Mouse (Mus musculus) neural tube, embryonic 13.5 days (tissue): Measurements from ENCODE around the gene Apc2. TPM values are rescaled to one million over a fixed set of nuclear protein-coding genes. Genes with fewer than 3 reads are reported as not detected.

Experiments
- ATAC-seq: fragments of 200-750 bp; cut with Nextera tagmentation; 2 replicates; pipeline ENCODE4 v1.8.0; 2017; ENCODE audit warnings: low read depth, mild to moderate bottlenecking, moderate TSS enrichment, moderate library complexity
- H3K27ac ChIP-seq: fragments of 300-500 bp; sonication (generic); replicated peaks from 2 replicates; pipeline ENCODE4 v1.5.1; 2015; ENCODE audit warnings: moderate library complexity, mild to moderate bottlenecking, inconsistent platforms
- H3K27me3 ChIP-seq: fragments of 300-500 bp; sonication (generic); 2 replicates; pipeline ENCODE4 v1.6.1; 2015; ENCODE audit warnings: mild to moderate bottlenecking, inconsistent platforms
- H3K36me3 ChIP-seq: fragments of 300-500 bp; sonication (generic); 2 replicates; pipeline ENCODE4 v1.6.1; 2015; ENCODE audit warnings: mild to moderate bottlenecking, inconsistent platforms
- H3K4me1 ChIP-seq: fragments of 300-500 bp; sonication (generic); replicated peaks from 2 replicates; pipeline ENCODE4 v1.6.1; 2015; ENCODE audit warnings: inconsistent platforms
- H3K4me2 ChIP-seq: fragments of 300-500 bp; sonication (generic); 2 replicates; pipeline ENCODE4 v1.6.1; 2015; ENCODE audit warnings: inconsistent platforms, mild to moderate bottlenecking, moderate library complexity
- H3K4me3 ChIP-seq: fragments of 300-500 bp; sonication (generic); 2 replicates; pipeline ENCODE4 v1.5.1; 2015; ENCODE audit warnings: mild to moderate bottlenecking, inconsistent platforms
- H3K9ac ChIP-seq: fragments of 300-500 bp; sonication (generic); 2 replicates; pipeline ENCODE4 v1.6.1; 2015; ENCODE audit warnings: moderate library complexity, mild to moderate bottlenecking, inconsistent platforms
- H3K9me3 ChIP-seq: fragments of 300-500 bp; sonication (generic); 2 replicates; pipeline ENCODE4 v1.6.1; 2016; ENCODE audit warnings: inconsistent platforms
- WGBS: fragments of 180-500 bp; shearing (Covaris S2); methylation state at CpG from one replicate; pipeline ENCODE4 v1.1.7; 2015; 5-methylcytosine and 5-hydroxymethylcytosine counted together
- polyA plus RNA-seq: library from polyadenylated mRNA; unstranded; fragments of >200 nt; fragmentation: Nextera tagmentation; extraction: Ambion mirVana; gene quantifications from 2 replicates; pipeline ENCODE4 v1.2.1, GENCODE M21; 2015

Apc2 gene
- polyA plus RNA-seq, 1 experiment from 2014 or later: 156 TPM

- H3K4me1 ChIP-seq: peaks cover 73% of the 10 kb centered on the region
- ATAC-seq: no peak
- no peaks in the 10 kb centered on the region for H3K27me3 ChIP-seq
- under 1% methylated on average over 18 of the region's 18 CpGs for WGBS
- no peaks in the 10 kb centered on the region for H3K9me3 ChIP-seq
- H3K36me3 ChIP-seq: peaks cover 19% of the 10 kb centered on the region; the same call in 1 of the 2 replicates
- H3K9ac ChIP-seq: peak overlapping the region; percentile 98
- peak overlapping the region; percentile 90 for H3K4me3 ChIP-seq
- H3K4me2 ChIP-seq: peak overlapping the region; percentile 88
- H3K27ac ChIP-seq: peak overlapping the region; percentile 84
Measured at GRCm38 (mm10) chr10:80265149-80265486, 30.7 kb upstream of the Apc2 start.

- no peak overlapping the region for H3K4me2 ChIP-seq
- no peak for ATAC-seq
- no peak overlapping the region for H3K4me3 ChIP-seq
- peaks cover 71% of the 10 kb centered on the region for H3K4me1 ChIP-seq
- whole genome bisulfite sequencing: 94% methylated on average over 2 of the region's 2 CpGs
- H3K27me3 ChIP-seq: no peaks in the 10 kb centered on the region
- H3K9me3 ChIP-seq: no peaks in the 10 kb centered on the region
- H3K27ac ChIP-seq: no peak overlapping the region
- H3K9ac ChIP-seq: peak overlapping the region; percentile 57; the same call in 1 of the 2 replicates
- H3K36me3 ChIP-seq: peaks cover 35% of the 10 kb centered on the region
Measured at GRCm38 (mm10) chr10:80270099-80270498, 25.7 kb upstream of the Apc2 start.

GRCm38 (mm10) chr10:80270734-80271181 lies 25.0 kb upstream of the Apc2 start:
- H3K27me3 ChIP-seq: no peaks in the 10 kb centered on the region
- no peak overlapping the region for H3K4me3 ChIP-seq
- H3K9ac ChIP-seq: peak overlapping the region; percentile 57
- peaks cover 41% of the 10 kb centered on the region for H3K36me3 ChIP-seq
- H3K4me1 ChIP-seq: peaks cover 67% of the 10 kb centered on the region
- no peak overlapping the region for H3K4me2 ChIP-seq
- WGBS: 81% methylated on average over 6 of the region's 6 CpGs
- H3K9me3 ChIP-seq: no peaks in the 10 kb centered on the region
- ATAC-seq: no peak
- 0 out of 2 replicates have a peak overlapping the region, but pooled peaks have one; percentile 11 for H3K27ac ChIP-seq

DNA sequence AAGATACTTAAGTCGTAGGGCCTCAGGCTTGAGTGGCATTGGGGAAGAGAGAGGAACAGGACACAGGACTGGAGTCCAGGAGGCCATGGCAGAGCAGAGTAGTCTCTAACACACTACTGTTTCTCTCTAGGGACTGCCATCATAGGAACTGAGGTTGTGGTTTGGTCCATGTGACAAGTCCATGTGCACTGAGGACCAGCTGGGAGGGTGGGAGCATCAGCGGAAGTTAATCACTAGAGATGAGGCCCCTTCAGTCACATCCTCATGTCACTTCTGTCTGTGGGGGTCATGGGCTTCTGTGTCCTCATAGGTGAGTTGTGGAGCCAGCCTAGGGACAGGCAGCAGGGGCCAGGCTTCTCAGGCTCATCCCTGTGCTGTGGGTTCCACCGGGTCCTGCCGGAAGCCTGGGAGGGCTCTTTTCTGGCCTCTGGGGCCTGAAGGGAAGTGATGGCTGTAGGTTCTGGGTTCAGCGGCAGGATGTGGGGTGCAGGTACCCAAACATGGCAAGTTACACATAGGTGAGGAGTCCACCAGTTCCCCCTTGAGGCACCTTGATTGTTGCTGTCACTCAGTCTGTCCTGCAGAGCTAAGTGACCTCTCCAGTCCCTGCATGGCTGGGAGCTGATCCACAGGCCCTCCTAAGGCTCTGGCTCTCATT lies 24.5 kb upstream of the Apc2 start:
- Histone ChIP-seq H3K27ac (no peak overlapping the region), H3K9me3 (no peaks in the 10 kb centered on the region), H3K27me3 (no peaks in the 10 kb centered on the region), H3K4me3 (no peak overlapping the region), H3K9ac (no peak overlapping the region), H3K4me2 (no peak overlapping the region), H3K4me1 (peaks cover 62% of the 10 kb centered on the region), H3K36me3 (peaks cover 47% of the 10 kb centered on the region)
- no peak for ATAC-seq
- 90% methylated on average over 5 of the region's 5 CpGs for WGBS

- no peaks in the 10 kb centered on the region for H3K9me3 ChIP-seq
- H3K36me3 ChIP-seq: peaks cover 53% of the 10 kb centered on the region
- H3K9ac ChIP-seq: no peak overlapping the region
- no peaks in the 10 kb centered on the region for H3K27me3 ChIP-seq
- ATAC-seq: no peak
- no peak overlapping the region for H3K27ac ChIP-seq
- no peak overlapping the region for H3K4me3 ChIP-seq
- peaks cover 55% of the 10 kb centered on the region for H3K4me1 ChIP-seq
- WGBS: 92% methylated on average over 8 of the region's 8 CpGs
- no peak overlapping the region for H3K4me2 ChIP-seq
Measured at GRCm38 (mm10) chr10:80271870-80272585, 23.7 kb upstream of the Apc2 start.

DNA sequence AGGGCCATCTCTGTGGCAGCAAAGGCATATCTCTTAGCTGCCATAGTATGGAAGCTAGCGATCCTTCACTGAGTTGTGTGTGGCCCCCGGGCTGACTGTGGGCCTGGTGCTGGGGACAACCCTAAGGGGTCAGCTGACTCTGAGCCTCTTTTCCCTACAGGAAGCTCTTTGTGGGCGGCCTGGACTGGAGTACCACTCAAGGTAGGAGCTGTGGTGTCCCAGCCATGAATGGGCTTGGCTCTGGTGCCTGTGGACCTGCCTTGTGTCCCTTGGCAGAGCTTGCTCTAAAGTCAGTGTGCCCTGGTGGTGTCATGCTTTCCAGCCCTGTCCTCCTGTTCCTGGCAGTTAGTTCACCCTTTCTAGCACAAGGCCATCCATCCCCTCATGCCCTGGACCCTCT lies 21.9 kb upstream of the Apc2 start:
- no peaks in the 10 kb centered on the region for H3K9me3 ChIP-seq
- no peak overlapping the region for H3K9ac ChIP-seq
- H3K27me3 ChIP-seq: no peaks in the 10 kb centered on the region
- ATAC-seq: no peak
- H3K4me3 ChIP-seq: no peak overlapping the region
- H3K27ac ChIP-seq: no peak overlapping the region
- H3K36me3 ChIP-seq: peaks cover 58% of the 10 kb centered on the region
- WGBS: 89% methylated on average over 3 of the region's 3 CpGs
- no peak overlapping the region for H3K4me2 ChIP-seq
- H3K4me1 ChIP-seq: peaks cover 36% of the 10 kb centered on the region

- 94% methylated on average over 5 of the region's 5 CpGs for WGBS
- Histone ChIP-seq H3K9ac (no peak overlapping the region), H3K4me3 (no peak overlapping the region), H3K9me3 (no peaks in the 10 kb centered on the region), H3K4me1 (peaks cover 13% of the 10 kb centered on the region), H3K36me3 (peaks cover 75% of the 10 kb centered on the region), H3K4me2 (no peak overlapping the region), H3K27me3 (no peaks in the 10 kb centered on the region), H3K27ac (no peak overlapping the region)
- no peak for ATAC-seq
Measured at GRCm38 (mm10) chr10:80276238-80276637, 19.5 kb upstream of the Apc2 start.

- peaks cover 95% of the 10 kb centered on the region for H3K36me3 ChIP-seq
- H3K4me3 ChIP-seq: no peak overlapping the region
Measured at GRCm38 (mm10) chr10:80278390-80278789, 17.4 kb upstream of the Apc2 start.

GRCm38 (mm10) chr10:80279273-80279672 lies 16.5 kb upstream of the Apc2 start:
- H3K27me3 ChIP-seq: no peaks in the 10 kb centered on the region
- H3K9me3 ChIP-seq: no peaks in the 10 kb centered on the region
- no peak overlapping the region for H3K4me2 ChIP-seq
- no peak overlapping the region for H3K4me3 ChIP-seq
- H3K27ac ChIP-seq: no peak overlapping the region
- peaks cover 10% of the 10 kb centered on the region for H3K4me1 ChIP-seq
- peaks cover 96% of the 10 kb centered on the region for H3K36me3 ChIP-seq
- H3K9ac ChIP-seq: 0 out of 2 replicates have a peak overlapping the region, but pooled peaks have one; percentile 26
- 93% methylated on average over 12 of the region's 12 CpGs for WGBS
- no peak for ATAC-seq

More at GRCm38 (mm10) chr10:80278390-80278789, 17.4 kb upstream of the Apc2 start:
- no peaks in the 10 kb centered on the region for H3K9me3 ChIP-seq
- ATAC-seq: no peak
- 95% methylated on average over 9 of the region's 9 CpGs for WGBS
- H3K4me1 ChIP-seq: peaks cover 10% of the 10 kb centered on the region
- H3K4me2 ChIP-seq: no peak overlapping the region
- H3K9ac ChIP-seq: no peak overlapping the region
- no peak overlapping the region for H3K27ac ChIP-seq
- H3K27me3 ChIP-seq: no peaks in the 10 kb centered on the region

GRCm38 (mm10) chr10:80281304-80281703 lies 14.5 kb upstream of the Apc2 start:
- H3K9me3 ChIP-seq: no peaks in the 10 kb centered on the region
- no peak overlapping the region for H3K4me3 ChIP-seq
- H3K27me3 ChIP-seq: no peaks in the 10 kb centered on the region
- H3K27ac ChIP-seq: peak overlapping the region; percentile 71
- peaks cover 95% of the 10 kb centered on the region for H3K36me3 ChIP-seq
- H3K4me2 ChIP-seq: no peak overlapping the region
- 0 out of 2 replicates have a peak, but pooled peaks have one; percentile 3 for ATAC-seq
- H3K9ac ChIP-seq: peak overlapping the region; percentile 31; the same call in 1 of the 2 replicates
- WGBS: 81% methylated on average over 7 of the region's 7 CpGs
- H3K4me1 ChIP-seq: peaks cover 10% of the 10 kb centered on the region

GRCm38 (mm10) chr10:80281921-80282371 lies 13.8 kb upstream of the Apc2 start:
- H3K27me3 ChIP-seq: no peaks in the 10 kb centered on the region
- H3K9me3 ChIP-seq: no peaks in the 10 kb centered on the region
- H3K36me3 ChIP-seq: peaks cover 96% of the 10 kb centered on the region
- no peak overlapping the region for H3K4me3 ChIP-seq
- ATAC-seq: peak; percentile 52
- no peak overlapping the region for H3K4me2 ChIP-seq
- 53% methylated on average over 8 of the region's 8 CpGs for WGBS
- H3K4me1 ChIP-seq: peaks cover 10% of the 10 kb centered on the region
- peak overlapping the region; percentile 31; the same call in 1 of the 2 replicates for H3K9ac ChIP-seq
- peak overlapping the region; percentile 71 for H3K27ac ChIP-seq
